Mouse (Mus musculus): ENCODE results near the gene Fam110a. TPM values are rescaled to one million over a fixed set of nuclear protein-coding genes. Genes with fewer than 3 reads are reported as not detected.

The Fam110a gene
- polyA plus RNA-seq, 1 experiment: 16.2 TPM

GRCm38 (mm10) chr2:151988978-151989377, 9.0 kb upstream of the Fam110a start:
- 82% methylated on average over 2 of the region's 2 CpGs for WGBS
- TF ChIP-seq CTCF (conservative IDR thresholded peaks at IDR 0.05; ENCODE audit: insufficient read depth, insufficient read length, low read depth, low read length) (no peak), POLR2A (IDR thresholded peaks at IDR 0.05; ENCODE audit: low read depth, low read length) (no peak)
- Histone ChIP-seq H3K4me3 (ENCODE audit: insufficient read depth, low read depth, low read length) (no peak overlapping the region), H3K36me3 (ENCODE audit: control insufficient read depth, insufficient read depth, low read length) (no peaks in the 10 kb centered on the region), H3K4me1 (ENCODE audit: control insufficient read depth, insufficient read depth, low read length) (no peaks in the 10 kb centered on the region), H3K27ac (ENCODE audit: insufficient read depth, low read depth, low read length) (no peak overlapping the region), H3K27me3 (replicated peaks; ENCODE audit: control insufficient read depth, insufficient read depth, low read length) (no peaks in the 10 kb centered on the region)
- no peak for DNase-seq

GRCm38 (mm10) chr2:151986958-151987357, 6.9 kb upstream of the Fam110a start:
- TF ChIP-seq CTCF (conservative IDR thresholded peaks at IDR 0.05; ENCODE audit: insufficient read depth, insufficient read length, low read depth, low read length) (no peak), POLR2A (IDR thresholded peaks at IDR 0.05; ENCODE audit: low read depth, low read length) (no peak)
- WGBS: 86% methylated on average over 8 of the region's 8 CpGs

GRCm38 (mm10) chr2:151985426-151986172, 5.6 kb upstream of the Fam110a start:
- TF ChIP-seq POLR2A (IDR thresholded peaks at IDR 0.05; ENCODE audit: low read depth, low read length) (no peak), CTCF (conservative IDR thresholded peaks at IDR 0.05; ENCODE audit: insufficient read depth, insufficient read length, low read depth, low read length) (no peak)
- Histone ChIP-seq H3K4me3 (ENCODE audit: insufficient read depth, low read depth, low read length) (no peak overlapping the region), H3K36me3 (ENCODE audit: control insufficient read depth, insufficient read depth, low read length) (no peaks in the 10 kb centered on the region), H3K27me3 (replicated peaks; ENCODE audit: control insufficient read depth, insufficient read depth, low read length) (no peaks in the 10 kb centered on the region), H3K4me1 (ENCODE audit: control insufficient read depth, insufficient read depth, low read length) (no peaks in the 10 kb centered on the region), H3K27ac (ENCODE audit: insufficient read depth, low read depth, low read length) (no peak overlapping the region)
- 55% methylated on average over 7 of the region's 7 CpGs for WGBS
- no peak for DNase-seq

More at GRCm38 (mm10) chr2:151986958-151987357, 6.9 kb upstream of the Fam110a start:
- Histone ChIP-seq H3K4me1 (ENCODE audit: control insufficient read depth, insufficient read depth, low read length) (no peaks in the 10 kb centered on the region), H3K4me3 (ENCODE audit: insufficient read depth, low read depth, low read length) (no peak overlapping the region), H3K27me3 (replicated peaks; ENCODE audit: control insufficient read depth, insufficient read depth, low read length) (no peaks in the 10 kb centered on the region), H3K36me3 (ENCODE audit: control insufficient read depth, insufficient read depth, low read length) (no peaks in the 10 kb centered on the region), H3K27ac (ENCODE audit: insufficient read depth, low read depth, low read length) (no peak overlapping the region)
- DNase-seq: no peak

GRCm38 (mm10) chr2:151984019-151984418, 4.0 kb upstream of the Fam110a start:
- H3K27ac ChIP-seq (ENCODE audit: insufficient read depth, low read depth, low read length): no peak overlapping the region
- 38% methylated on average over 9 of the region's 9 CpGs for WGBS
- no peak for TF ChIP-seq POLR2A (IDR thresholded peaks at IDR 0.05; ENCODE audit: low read depth, low read length)
- no peak for TF ChIP-seq CTCF (conservative IDR thresholded peaks at IDR 0.05; ENCODE audit: insufficient read depth, insufficient read length, low read depth, low read length)

GRCm38 (mm10) chr2:151982476-151982875, 2.5 kb upstream of the Fam110a start:
- no peak overlapping the region for H3K27ac ChIP-seq (ENCODE audit: insufficient read depth, low read depth, low read length)
- DNase-seq: no peak
- H3K27me3 ChIP-seq (replicated peaks; ENCODE audit: control insufficient read depth, insufficient read depth, low read length): no peaks in the 10 kb centered on the region
- H3K4me1 ChIP-seq (ENCODE audit: control insufficient read depth, insufficient read depth, low read length): peaks cover 17% of the 10 kb centered on the region
- TF ChIP-seq POLR2A (IDR thresholded peaks at IDR 0.05; ENCODE audit: low read depth, low read length): no peak
- TF ChIP-seq CTCF (conservative IDR thresholded peaks at IDR 0.05; ENCODE audit: insufficient read depth, insufficient read length, low read depth, low read length): no peak
- no peaks in the 10 kb centered on the region for H3K36me3 ChIP-seq (ENCODE audit: control insufficient read depth, insufficient read depth, low read length)
- H3K4me3 ChIP-seq (ENCODE audit: insufficient read depth, low read depth, low read length): no peak overlapping the region

More at GRCm38 (mm10) chr2:151984019-151984418, 4.0 kb upstream of the Fam110a start:
- Histone ChIP-seq H3K4me1 (ENCODE audit: control insufficient read depth, insufficient read depth, low read length) (peaks cover 5% of the 10 kb centered on the region; the same call in 1 of the 2 replicates), H3K4me3 (ENCODE audit: insufficient read depth, low read depth, low read length) (no peak overlapping the region), H3K27me3 (replicated peaks; ENCODE audit: control insufficient read depth, insufficient read depth, low read length) (no peaks in the 10 kb centered on the region), H3K36me3 (ENCODE audit: control insufficient read depth, insufficient read depth, low read length) (no peaks in the 10 kb centered on the region)
- no peak for DNase-seq

- Histone ChIP-seq H3K4me1 (ENCODE audit: control insufficient read depth, insufficient read depth, low read length) (peaks cover 19% of the 10 kb centered on the region), H3K4me3 (ENCODE audit: insufficient read depth, low read depth, low read length) (no peak overlapping the region)
- 81% methylated on average over 6 of the region's 6 CpGs for WGBS
Measured at GRCm38 (mm10) chr2:151981268-151981667, 1.2 kb upstream of the Fam110a start.

GRCm38 (mm10) chr2:151980355-151980693, 305 bp upstream of the Fam110a start:
- no peaks in the 10 kb centered on the region for H3K36me3 ChIP-seq (ENCODE audit: control insufficient read depth, insufficient read depth, low read length)
- peak overlapping the region; percentile 63; the same call in 1 of the 2 replicates for H3K4me3 ChIP-seq (ENCODE audit: insufficient read depth, low read depth, low read length)
- 54% methylated on average over 3 of the region's 3 CpGs for WGBS
- H3K27ac ChIP-seq (ENCODE audit: insufficient read depth, low read depth, low read length): no peak overlapping the region
- no peaks in the 10 kb centered on the region for H3K27me3 ChIP-seq (replicated peaks; ENCODE audit: control insufficient read depth, insufficient read depth, low read length)
- TF ChIP-seq CTCF (conservative IDR thresholded peaks at IDR 0.05; ENCODE audit: insufficient read depth, insufficient read length, low read depth, low read length): no peak
- no peak for TF ChIP-seq POLR2A (IDR thresholded peaks at IDR 0.05; ENCODE audit: low read depth, low read length)
- no peak for DNase-seq
- H3K4me1 ChIP-seq (ENCODE audit: control insufficient read depth, insufficient read depth, low read length): peaks cover 24% of the 10 kb centered on the region

More at GRCm38 (mm10) chr2:151981268-151981667, 1.2 kb upstream of the Fam110a start:
- Histone ChIP-seq H3K27ac (ENCODE audit: insufficient read depth, low read depth, low read length) (no peak overlapping the region), H3K27me3 (replicated peaks; ENCODE audit: control insufficient read depth, insufficient read depth, low read length) (no peaks in the 10 kb centered on the region), H3K36me3 (ENCODE audit: control insufficient read depth, insufficient read depth, low read length) (no peaks in the 10 kb centered on the region)
- TF ChIP-seq POLR2A (IDR thresholded peaks at IDR 0.05; ENCODE audit: low read depth, low read length) (no peak), CTCF (conservative IDR thresholded peaks at IDR 0.05; ENCODE audit: insufficient read depth, insufficient read length, low read depth, low read length) (no peak)
- no peak for DNase-seq
